Mouse (Mus musculus): ENCODE data around the gene N4bp3.

N4bp3 gene

DNA sequence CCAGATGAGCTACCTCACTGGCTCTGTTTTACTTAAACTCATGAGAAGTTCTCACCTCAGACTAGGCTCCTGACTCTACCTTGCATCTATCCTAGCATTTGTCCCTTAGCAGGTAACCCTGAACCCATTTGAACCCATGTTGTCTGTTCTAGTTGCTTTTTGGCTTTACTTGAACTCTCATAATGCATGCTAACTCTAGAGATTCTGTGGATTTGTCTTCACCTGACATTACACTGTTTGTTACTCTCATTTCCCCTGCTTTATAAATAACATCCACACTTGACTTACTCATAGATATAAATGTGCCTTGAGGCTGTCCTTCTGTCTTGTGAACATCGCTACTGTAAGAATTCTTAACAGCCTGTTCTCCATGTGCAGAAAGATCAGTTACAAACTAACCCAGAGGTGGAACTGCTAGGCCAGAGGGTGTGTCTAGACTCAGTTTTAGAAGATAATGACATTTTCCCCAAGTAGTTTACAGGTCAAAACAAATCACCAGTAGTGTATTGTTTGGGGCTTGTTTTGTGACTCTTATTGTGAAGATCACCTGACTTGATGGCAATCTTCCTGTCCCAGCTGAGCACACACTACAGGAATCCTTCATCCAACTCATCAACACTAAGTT lies 55.1 kb downstream of the N4bp3 start:
- DNase-seq (ENCODE audit: low spot score in 2 of 2): no peak

DNA sequence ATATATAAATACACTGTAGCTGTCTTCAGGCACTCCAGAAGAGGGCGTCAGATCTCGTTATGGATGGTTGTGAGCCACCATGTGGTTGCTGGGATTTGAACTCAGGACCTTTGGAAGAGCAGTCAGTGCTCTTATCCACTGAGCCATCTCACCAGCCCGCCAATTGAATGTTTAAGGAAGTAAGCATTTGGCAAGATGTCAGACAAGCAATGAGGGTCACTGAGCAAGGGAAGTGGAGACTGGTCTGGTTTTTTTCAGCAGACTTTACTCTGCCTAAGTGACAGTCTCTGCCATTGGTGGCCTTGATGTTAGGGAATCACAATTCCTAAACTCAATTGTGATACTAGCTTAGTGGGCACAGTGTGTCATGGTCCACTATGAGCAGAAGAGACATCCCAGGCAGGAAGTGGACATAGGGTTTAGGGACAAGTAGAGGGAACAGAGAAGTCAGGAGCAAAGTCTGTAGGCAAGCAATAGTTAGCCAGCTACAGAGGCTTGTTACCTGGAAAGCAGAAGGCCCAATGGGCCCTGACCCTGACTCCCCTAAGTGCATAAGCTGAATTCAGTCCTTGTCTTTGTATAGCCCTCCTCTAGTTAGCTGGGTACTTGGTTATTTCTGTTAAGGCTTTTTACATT lies 55.8 kb downstream of the N4bp3 start:
- DNase-seq (ENCODE audit: low spot score in 2 of 2): no peak

DNA sequence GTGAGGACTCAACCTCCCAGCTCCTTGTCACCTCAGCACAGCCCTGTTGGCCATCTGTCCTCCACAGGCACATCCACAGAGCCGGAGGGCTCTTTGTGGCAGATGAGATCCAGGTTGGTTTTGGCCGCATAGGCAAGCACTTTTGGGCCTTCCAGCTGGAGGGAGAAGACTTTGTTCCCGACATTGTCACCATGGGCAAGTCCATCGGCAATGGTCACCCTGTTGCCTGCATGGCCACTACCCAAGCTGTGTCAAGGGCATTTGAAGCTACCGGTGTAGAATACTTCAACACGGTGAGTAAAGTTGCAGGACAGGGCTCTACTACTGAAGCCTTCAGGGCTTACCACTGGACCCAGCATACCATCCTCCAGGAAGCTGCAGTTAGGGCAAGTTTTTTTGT lies 56.8 kb downstream of the N4bp3 start:
- DNase-seq (ENCODE audit: low spot score in 2 of 2): no peak

DNA sequence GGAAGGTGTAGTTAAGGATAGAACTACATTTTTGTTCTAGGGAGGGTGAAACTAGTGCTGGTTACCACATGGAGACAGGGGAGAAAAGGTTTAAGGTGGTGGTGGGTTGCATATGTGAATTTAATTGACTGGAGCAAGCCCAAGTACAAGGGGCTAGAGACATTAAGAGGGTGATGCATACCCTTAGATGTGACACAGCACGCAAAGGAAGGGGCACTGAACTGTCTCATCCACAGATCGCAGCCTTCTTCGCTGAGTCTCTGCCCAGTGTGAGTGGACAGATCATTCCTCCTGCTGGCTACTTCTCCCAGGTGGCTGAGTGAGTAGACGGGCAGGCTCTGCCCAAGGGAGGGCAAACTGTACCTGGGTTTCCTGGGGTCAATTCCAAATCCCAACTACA lies 57.3 kb downstream of the N4bp3 start:
- DNase-seq (ENCODE audit: low spot score in 2 of 2): no peak

Data from frontal cortex, postnatal 25 days (tissue).